Mouse (Mus musculus): Measurements from ENCODE around the gene Gm17268. TPM values are rescaled to one million over a fixed set of nuclear protein-coding genes. Genes with fewer than 3 reads are reported as not detected.

Gene Gm17268
- not detected in 2 replicates for polyA plus RNA-seq (2012; ENCODE audit: insufficient read depth, insufficient read length, missing spikeins)

DNA sequence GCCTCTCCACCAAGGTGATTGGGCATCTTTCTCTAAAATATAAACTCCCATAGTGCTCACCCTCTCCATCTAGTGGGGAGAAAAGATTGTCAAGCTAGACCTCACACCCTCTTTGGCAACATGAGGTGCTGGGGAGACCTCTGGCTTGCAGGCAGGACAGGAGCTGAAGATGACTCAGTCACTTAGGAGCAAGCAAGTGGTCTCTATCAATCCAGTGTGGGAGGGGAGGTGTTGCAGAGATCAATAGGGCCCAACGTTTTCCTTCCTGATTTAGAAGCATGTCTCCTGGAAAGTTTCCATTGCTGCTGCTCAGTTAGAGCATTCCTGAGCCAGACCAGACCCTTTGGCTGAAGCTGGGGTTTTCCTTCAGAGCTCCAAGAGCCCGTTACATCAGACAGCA lies at the start of gene Gm17268:
Gene Gm17268, minus strand, starts transcription at position 28 of the 400 bp plus-strand sequence.
- Histone ChIP-seq H3K27ac (replicated peaks; ENCODE audit: low read depth, low read length) (no peak within 1 kb of the TSS), H3K4me3 (ENCODE audit: insufficient read depth, low read depth, low read length) (no peak within 1 kb of the TSS), H3K4me1 (ENCODE audit: control insufficient read depth, insufficient read depth, insufficient read length, low read length) (no peaks in the 10 kb centered on the region)

- no peak overlapping the region for H3K4me3 ChIP-seq (ENCODE audit: insufficient read depth, low read depth, low read length)
- no peaks in the 10 kb centered on the region for H3K4me1 ChIP-seq (ENCODE audit: control insufficient read depth, insufficient read depth, insufficient read length, low read length)
Observed at GRCm38 (mm10) chr11:82084360-82084759, 46.0 kb upstream of the Gm17268 start.

DNA sequence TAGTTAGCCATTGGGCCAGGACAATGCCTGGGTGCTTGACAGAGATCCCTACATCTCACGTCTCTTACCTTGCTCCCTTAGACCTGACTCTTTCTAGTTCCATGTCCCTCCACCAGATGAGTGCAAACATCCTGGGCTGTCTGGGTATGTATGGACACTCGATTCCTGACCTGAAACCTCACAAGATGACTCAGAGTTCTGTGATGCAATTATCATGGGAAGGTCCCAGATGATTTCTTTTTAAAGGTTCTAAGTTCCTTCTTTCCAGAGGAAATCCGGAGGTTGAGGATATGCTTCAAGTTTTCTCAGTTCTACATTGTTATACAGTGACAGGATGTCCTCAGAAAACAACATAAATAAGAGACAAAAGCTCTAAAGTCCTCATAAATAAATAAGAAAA lies 42.5 kb upstream of the Gm17268 start:
- Histone ChIP-seq H3K4me1 (ENCODE audit: control insufficient read depth, insufficient read depth, insufficient read length, low read length) (no peaks in the 10 kb centered on the region), H3K4me3 (ENCODE audit: insufficient read depth, low read depth, low read length) (no peak overlapping the region), H3K27ac (replicated peaks; ENCODE audit: low read depth, low read length) (no peak overlapping the region)

More at GRCm38 (mm10) chr11:82084360-82084759, 46.0 kb upstream of the Gm17268 start:
- H3K27ac ChIP-seq (replicated peaks; ENCODE audit: low read depth, low read length) = no peak overlapping the region

- no peak overlapping the region for H3K27ac ChIP-seq (replicated peaks; ENCODE audit: low read depth, low read length)
- no peaks in the 10 kb centered on the region for H3K4me1 ChIP-seq (ENCODE audit: control insufficient read depth, insufficient read depth, insufficient read length, low read length)
- no peak overlapping the region for H3K4me3 ChIP-seq (ENCODE audit: insufficient read depth, low read depth, low read length)
Observed at GRCm38 (mm10) chr11:82078136-82078730, 39.9 kb upstream of the Gm17268 start.

DNA sequence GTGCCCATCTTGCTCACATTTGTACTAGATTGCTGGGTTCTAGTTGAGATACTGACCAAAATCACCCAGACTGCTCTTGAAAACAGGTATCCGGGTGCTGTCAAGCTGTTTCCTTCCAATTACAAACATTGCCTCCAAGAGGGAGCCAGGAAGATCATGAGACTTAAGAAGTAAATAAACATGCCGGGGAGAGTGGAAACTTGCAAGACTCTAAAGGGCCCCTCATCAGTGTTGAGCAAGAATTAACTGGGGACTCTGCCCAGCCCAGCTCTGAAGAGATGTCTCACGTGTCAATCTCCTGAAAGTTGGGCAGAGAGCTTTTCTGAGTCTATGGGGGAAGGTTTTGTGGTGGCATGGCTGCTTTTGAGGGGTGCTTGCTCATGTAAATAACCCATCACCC lies 38.7 kb upstream of the Gm17268 start:
- Histone ChIP-seq H3K4me1 (ENCODE audit: control insufficient read depth, insufficient read depth, insufficient read length, low read length) (no peaks in the 10 kb centered on the region), H3K4me3 (ENCODE audit: insufficient read depth, low read depth, low read length) (no peak overlapping the region), H3K27ac (replicated peaks; ENCODE audit: low read depth, low read length) (no peak overlapping the region)

DNA sequence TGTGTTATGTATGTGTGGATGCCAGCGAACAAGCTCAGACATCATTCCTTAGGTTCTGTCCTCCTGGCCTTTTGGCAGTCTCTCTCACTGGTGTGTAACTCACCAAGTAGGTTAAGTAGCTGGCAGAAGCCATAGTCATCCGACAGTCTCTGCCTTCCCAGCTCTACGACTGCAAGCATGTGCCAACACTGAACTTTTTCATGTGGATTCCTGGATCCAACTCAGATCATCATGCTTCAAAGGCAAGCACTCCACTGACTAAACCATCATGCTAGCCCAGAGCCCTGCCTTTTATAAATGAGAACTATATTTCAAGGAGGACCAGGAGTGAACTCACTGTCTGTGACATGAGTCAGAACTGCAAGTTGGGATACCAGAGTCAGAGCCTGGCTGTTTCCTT lies 35.3 kb upstream of the Gm17268 start:
- Histone ChIP-seq H3K27ac (replicated peaks; ENCODE audit: low read depth, low read length) (no peak overlapping the region), H3K4me3 (ENCODE audit: insufficient read depth, low read depth, low read length) (no peak overlapping the region), H3K4me1 (ENCODE audit: control insufficient read depth, insufficient read depth, insufficient read length, low read length) (no peaks in the 10 kb centered on the region)

- Histone ChIP-seq H3K27ac (replicated peaks; ENCODE audit: low read depth, low read length) (no peak overlapping the region), H3K4me3 (ENCODE audit: insufficient read depth, low read depth, low read length) (no peak overlapping the region), H3K4me1 (ENCODE audit: control insufficient read depth, insufficient read depth, insufficient read length, low read length) (no peaks in the 10 kb centered on the region)
Observed at GRCm38 (mm10) chr11:82072984-82073383, 34.6 kb upstream of the Gm17268 start.

DNA sequence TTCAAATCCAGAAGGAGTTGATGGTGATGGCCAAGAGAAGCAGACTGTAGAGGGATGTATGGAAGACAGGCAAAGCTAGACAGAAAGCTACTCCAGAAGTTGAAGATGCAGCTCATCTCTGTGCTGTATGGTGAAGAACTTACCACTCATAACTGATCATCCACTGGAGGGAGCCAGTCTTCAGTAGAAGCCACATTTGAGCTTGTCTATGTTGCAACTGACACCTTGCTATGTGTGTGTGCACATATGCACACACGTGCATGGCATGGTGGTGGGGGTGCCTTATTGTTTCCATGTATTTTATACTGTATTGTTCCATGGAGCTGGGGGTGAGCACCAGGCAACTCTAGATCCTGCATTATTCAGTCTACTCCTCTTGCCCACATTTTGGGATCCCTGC lies 34.0 kb upstream of the Gm17268 start:
- no peak overlapping the region for H3K27ac ChIP-seq (replicated peaks; ENCODE audit: low read depth, low read length)
- H3K4me3 ChIP-seq (ENCODE audit: insufficient read depth, low read depth, low read length) = no peak overlapping the region
- H3K4me1 ChIP-seq (ENCODE audit: control insufficient read depth, insufficient read depth, insufficient read length, low read length) = no peaks in the 10 kb centered on the region

- Histone ChIP-seq H3K4me1 (ENCODE audit: control insufficient read depth, insufficient read depth, insufficient read length, low read length) (no peaks in the 10 kb centered on the region), H3K4me3 (ENCODE audit: insufficient read depth, low read depth, low read length) (no peak overlapping the region), H3K27ac (replicated peaks; ENCODE audit: low read depth, low read length) (no peak overlapping the region)
Observed at GRCm38 (mm10) chr11:82071076-82071475, 32.7 kb upstream of the Gm17268 start.

DNA sequence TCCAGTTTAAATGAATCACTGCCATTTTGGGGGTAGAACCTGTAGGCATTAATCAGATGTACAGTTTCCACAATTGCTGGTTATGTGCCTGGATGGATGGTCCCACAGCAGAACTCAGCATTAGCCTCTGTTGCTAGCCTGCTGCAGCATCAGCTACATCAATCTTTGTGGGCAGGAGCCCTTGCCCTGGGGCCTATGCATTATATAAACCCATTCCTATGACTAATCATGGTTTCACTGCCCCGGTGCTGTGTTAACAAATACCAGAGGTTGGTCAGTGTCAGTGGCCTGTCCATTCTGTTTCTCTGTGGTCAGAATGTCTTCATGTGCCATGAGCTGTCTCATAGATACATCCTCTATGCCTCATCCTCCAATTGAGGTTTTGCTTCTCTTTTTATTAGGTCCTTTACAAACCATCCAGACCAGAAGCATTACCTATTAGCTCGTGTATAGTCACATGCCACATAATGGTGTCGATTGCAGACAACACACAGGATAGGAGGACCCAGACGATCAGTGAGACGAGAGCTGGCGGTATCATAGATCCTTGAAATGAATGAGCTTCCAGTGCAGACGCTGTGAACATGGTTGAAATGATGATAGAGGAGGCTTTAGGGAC lies 28.7 kb upstream of the Gm17268 start:
- Histone ChIP-seq H3K4me1 (ENCODE audit: control insufficient read depth, insufficient read depth, insufficient read length, low read length) (no peaks in the 10 kb centered on the region), H3K27ac (replicated peaks; ENCODE audit: low read depth, low read length) (no peak overlapping the region)

GRCm38 (mm10) chr11:82063454-82063853 lies 25.1 kb upstream of the Gm17268 start:
- Histone ChIP-seq H3K27ac (replicated peaks; ENCODE audit: low read depth, low read length) (no peak overlapping the region), H3K4me3 (ENCODE audit: insufficient read depth, low read depth, low read length) (no peak overlapping the region), H3K4me1 (ENCODE audit: control insufficient read depth, insufficient read depth, insufficient read length, low read length) (peaks cover 2% of the 10 kb centered on the region; the same call in 1 of the 2 replicates)

More for the DNA sequence above, 28.7 kb upstream of the Gm17268 start:
- H3K4me3 ChIP-seq (ENCODE audit: insufficient read depth, low read depth, low read length) = no peak overlapping the region

GRCm38 (mm10) chr11:82062226-82062625 lies 23.9 kb upstream of the Gm17268 start:
- Histone ChIP-seq H3K4me3 (ENCODE audit: insufficient read depth, low read depth, low read length) (no peak overlapping the region), H3K27ac (replicated peaks; ENCODE audit: low read depth, low read length) (peak overlapping the region; percentile 58), H3K4me1 (ENCODE audit: control insufficient read depth, insufficient read depth, insufficient read length, low read length) (peaks cover 2% of the 10 kb centered on the region; the same call in 1 of the 2 replicates)

DNA sequence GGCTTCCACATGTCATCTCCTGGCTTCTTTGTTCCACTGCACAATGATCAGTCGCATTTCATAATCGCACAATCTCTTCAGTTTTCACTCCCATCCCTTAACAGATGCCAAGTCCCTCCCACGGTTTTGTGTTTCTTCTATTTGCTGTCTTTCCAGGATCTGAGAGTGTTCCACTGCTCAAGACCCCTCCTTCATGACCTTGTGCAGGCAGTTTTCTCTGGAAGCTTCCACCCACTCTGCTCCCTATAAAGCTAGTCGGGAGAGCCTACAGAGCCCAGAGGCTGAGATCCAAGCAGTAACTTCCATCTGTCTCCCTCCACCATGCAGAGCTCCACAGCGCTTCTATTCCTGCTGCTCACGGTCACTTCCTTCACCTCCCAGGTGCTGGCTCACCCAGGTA lies 19.3 kb upstream of the Gm17268 start, which contains the start of gene Ccl11:
Gene Ccl11, plus strand, starts transcription at position 178 of the 400 bp plus-strand sequence.
- H3K27ac ChIP-seq (replicated peaks; ENCODE audit: low read depth, low read length) = peak within 1 kb of the TSS; percentile 33; the same call in 1 of the 2 replicates
- H3K4me1 ChIP-seq (ENCODE audit: control insufficient read depth, insufficient read depth, insufficient read length, low read length) = peaks cover 2% of the 10 kb centered on the region; the same call in 1 of the 2 replicates
- peak within 1 kb of the TSS; percentile 41 for H3K4me3 ChIP-seq (ENCODE audit: insufficient read depth, low read depth, low read length)

DNA sequence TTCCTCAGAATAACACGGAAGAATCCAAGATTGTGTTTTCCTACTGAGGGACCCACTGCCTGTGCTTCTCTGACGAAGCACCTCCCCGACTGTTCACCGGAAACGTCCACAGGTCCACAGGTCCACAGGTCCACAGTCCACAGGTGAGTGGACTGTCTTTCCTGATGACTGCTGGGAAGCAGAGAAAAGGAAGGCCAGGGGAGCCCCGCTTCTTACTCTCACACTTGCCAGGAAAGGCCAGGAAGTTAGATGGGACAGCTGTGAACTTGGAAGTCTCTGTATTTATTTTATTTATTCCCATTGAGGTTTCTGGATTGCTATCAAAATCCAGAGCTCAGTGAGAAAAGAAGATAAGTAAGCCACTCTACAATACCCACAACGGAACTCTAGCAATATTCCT lies 15.5 kb upstream of the Gm17268 start:
- Histone ChIP-seq H3K4me1 (ENCODE audit: control insufficient read depth, insufficient read depth, insufficient read length, low read length) (no peaks in the 10 kb centered on the region), H3K4me3 (ENCODE audit: insufficient read depth, low read depth, low read length) (no peak overlapping the region), H3K27ac (replicated peaks; ENCODE audit: low read depth, low read length) (no peak overlapping the region)

DNA sequence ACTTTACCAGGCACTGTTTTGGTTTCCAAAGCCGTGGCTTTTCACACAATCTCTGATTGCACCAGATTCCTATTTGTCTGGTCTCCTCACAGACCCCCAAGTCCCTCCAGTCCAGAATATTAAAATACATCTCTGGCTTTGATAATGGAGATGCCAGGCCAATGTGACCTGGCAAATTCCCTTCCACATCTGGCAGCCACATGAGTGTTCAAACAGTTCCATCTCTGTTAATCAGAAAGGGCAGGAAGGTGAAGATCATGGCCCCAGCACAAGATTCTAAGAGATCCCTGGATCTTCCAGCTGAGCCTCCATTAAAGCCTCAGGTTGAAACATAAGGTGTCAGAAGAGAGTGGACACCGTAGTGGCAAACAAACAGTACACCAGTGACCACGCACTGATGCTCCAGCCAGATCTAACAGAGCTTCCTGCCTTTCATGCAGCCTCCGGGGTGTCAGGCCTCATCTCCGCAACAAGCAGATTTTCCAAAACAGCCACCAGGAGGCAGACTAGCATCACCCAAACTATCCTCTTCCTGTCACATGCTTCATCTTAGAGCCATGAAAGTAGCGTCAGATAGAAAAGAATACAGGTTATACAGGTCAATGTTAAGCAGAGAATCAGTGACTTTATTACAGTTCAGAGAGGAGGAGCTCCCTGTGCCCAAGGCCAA lies 9.5 kb upstream of the Gm17268 start:
- H3K4me3 ChIP-seq (ENCODE audit: insufficient read depth, low read depth, low read length) = no peak overlapping the region
- no peak overlapping the region for H3K27ac ChIP-seq (replicated peaks; ENCODE audit: low read depth, low read length)
- peaks cover 4% of the 10 kb centered on the region; the same call in 1 of the 2 replicates for H3K4me1 ChIP-seq (ENCODE audit: control insufficient read depth, insufficient read depth, insufficient read length, low read length)
